Mouse (Mus musculus) T-helper 2 cell (primary cell): ENCODE measurements around the gene Tbc1d22a.

Experiments
- in situ Hi-C: fragments of 300-600 bp; cut with MboI, MseI; formaldehyde crosslinking; loops from one replicate; pipeline ENCODE4 v1.15.1; 2025; ENCODE audit warnings: high pct_unique_total_duplicates

Tbc1d22a gene

GRCm38 (mm10) chr15:86375262-86375661 lies 161.0 kb downstream of the Tbc1d22a start:
- in situ Hi-C loops = loop anchor here (5.0 kb wide), 1 partner anchor 42 kb away; no protein-coding TSS in a partner anchor

DNA sequence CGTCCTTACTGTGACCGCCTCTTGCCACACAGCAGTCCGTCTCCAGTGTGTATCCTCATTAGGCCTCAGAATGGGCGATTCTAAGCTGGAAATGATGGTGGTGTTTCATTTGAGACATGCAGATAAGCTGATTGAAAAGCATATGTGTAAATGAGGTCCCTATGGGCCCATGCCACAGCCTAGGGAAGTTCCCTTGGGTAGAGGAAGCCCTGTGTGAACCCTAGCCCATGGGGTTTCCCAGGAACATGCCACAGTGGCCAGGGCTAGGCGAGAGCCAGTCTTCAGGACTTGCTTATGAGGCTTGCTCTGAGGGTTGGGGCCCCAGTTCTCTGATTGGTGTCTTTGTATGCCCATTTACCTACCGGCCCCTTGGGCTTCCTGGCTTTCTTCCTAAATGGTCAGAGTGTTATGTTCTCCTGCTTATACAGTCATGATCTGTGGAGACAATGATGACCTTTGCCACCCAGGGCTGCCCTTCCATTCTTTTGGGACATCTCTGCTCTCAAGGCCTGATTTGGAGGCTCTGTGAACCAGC lies 161.7 kb downstream of the Tbc1d22a start:
- in situ Hi-C loops = loop anchor here (5.0 kb wide), 1 partner anchor 41 kb away; no protein-coding TSS in a partner anchor

DNA sequence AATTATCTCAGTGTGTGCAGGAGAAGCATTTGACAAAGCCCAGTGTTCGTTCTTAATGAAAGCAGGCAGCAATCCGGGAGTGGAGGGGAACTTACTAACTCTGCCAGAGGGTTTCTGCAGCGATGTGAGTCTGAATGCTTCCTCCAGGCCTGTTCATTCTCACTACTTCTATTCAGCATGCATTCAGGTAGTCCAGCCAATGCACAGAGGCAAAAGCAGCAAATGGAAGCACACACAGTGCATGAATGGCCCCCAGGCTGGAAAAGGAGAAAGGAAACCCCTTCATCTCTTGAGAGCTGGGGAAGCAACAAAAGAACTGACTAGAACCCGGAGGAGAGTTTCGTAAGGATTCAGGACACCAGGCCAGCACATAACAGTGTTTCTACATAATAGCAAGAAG lies 169.0 kb downstream of the Tbc1d22a start:
- in situ Hi-C loops = no loop called here

- in situ Hi-C loops = no loop called here
Measured at GRCm38 (mm10) chr15:86385436-86385835, 171.2 kb downstream of the Tbc1d22a start.

DNA sequence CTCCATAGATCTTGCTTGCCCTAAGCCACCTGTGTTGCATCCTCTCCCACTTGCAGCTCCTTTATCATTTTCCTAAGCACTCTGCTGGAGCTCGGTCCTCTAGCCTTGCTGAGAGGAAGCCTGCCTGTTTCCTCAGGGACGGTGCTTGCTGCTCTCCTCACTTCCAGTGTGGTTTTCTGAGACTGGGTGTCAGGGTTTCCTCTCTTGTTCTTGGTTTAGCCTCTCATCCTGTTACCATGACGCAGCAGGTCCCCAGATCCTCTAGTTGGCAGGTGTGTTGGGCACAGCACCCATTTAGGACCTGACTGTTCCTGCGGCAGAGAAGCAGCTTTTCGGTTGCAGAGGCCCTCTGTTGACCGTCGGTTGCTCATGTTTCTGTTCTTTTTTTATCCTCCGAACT lies 172.1 kb downstream of the Tbc1d22a start:
- in situ Hi-C loops = no loop called here

DNA sequence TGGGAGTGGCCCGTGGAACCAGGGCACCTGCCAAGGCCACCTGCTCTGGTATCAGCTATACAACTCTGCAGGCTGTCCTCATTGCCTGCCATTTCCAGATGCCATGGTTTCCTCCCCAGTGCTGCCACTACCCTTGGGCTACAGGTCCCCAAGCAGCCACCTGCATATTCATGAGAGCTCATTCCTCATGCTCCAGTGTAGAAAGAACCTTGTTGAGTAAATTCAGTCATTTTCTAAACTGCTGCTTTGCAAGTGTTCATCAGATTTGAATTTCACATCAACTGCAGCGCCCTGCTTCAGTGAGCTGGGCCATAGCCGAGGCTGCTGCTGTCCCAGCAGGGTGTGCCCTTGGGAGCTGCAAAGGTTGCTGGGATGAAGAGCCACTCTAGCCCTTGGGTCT lies 174.3 kb downstream of the Tbc1d22a start:
- in situ Hi-C loops = no loop called here

DNA sequence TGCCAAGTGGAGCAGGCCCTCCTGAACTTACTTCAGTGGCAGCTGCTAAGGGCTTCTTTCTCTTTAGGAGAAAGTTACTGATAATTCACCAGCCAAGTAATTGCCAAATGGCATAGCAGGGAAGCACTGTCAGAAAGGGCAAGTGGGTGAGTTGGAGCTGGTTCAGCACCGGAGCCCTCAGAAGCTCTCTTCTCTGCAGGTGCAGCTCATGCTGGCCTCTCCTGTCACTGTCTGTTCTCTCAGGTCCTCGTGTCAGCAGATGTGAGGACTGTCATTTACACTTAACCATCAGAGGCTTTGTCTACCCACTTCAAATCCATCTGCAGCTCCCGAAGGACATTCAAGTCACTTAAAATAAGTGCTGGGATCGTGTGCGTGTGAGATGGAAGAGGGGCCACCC lies 190.6 kb downstream of the Tbc1d22a start:
- in situ Hi-C loops = loop anchor here (10.0 kb wide), 1 partner anchor 150 kb away; no protein-coding TSS in a partner anchor

DNA sequence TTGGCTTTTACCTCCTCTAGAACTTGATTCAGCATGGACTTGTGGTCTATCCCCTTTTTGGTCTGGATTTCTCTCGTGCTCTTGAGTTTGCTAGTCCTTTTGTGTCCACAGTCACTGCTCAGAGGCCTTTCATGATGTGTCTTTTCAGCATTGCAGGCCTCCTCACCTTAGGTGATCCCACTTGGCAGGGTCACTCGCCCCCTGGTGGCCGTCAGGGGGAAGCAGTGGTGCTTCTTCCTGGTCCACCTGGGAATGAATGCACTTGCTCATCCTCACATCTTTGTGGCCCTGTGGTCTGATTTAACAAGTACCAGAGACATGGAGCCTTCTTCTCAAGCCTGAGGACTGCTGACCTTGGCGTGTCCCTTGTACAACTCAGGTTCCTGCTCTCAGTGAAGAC lies 191.3 kb downstream of the Tbc1d22a start:
- in situ Hi-C loops = loop anchor here (10.0 kb wide), 1 partner anchor 151 kb away; no protein-coding TSS in a partner anchor

- in situ Hi-C loops = loop anchor here (10.0 kb wide), 1 partner anchor 155 kb away; no protein-coding TSS in a partner anchor
Measured at GRCm38 (mm10) chr15:86409352-86409751, 195.1 kb downstream of the Tbc1d22a start.

DNA sequence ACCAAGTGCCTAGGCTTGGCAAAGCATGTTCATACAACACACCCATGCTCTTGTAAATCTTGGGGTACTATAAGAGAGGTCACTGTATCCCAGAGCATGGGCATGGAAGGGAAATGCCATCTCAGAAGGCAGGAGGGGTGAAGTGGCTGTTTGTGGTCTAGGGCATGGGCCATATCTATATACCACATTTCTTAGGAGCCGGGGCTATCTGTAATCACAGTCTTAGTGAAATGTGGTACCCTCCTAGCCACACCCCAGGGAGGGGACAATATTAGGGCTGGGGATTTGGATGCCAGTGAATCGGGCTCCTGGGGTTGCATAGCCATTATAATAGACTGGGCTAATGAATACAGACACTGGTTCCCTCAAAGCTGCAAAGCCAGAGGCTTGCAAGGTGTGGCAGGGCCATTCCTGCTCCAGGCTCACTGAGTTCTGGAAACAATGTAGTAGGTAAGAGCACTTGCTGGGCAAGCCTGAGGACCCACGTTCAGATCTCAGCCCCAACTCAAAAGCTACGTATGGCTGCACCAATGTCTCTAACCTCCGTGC lies 197.3 kb downstream of the Tbc1d22a start:
- in situ Hi-C loops = no loop called here

DNA sequence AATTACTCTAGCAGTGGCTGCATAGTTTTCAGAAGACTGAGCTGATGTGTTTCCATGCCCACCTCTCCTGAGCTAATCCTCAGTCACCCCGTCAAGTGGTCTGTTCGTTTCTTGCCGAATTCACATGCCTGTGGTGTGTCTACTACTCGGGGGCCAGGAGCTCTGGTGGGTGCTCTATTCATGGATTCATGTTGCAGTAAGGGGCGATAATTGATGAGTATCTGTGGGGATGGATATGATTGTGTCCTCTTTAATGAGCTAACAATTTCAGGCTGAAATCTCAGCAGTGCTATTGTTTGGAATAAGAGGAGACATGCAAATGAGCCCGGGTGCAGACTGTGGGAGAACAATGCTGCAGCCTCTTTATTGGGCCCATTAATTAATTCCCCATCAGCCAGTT lies 201.7 kb downstream of the Tbc1d22a start:
- in situ Hi-C loops = loop anchor here (5.0 kb wide), 1 partner anchor 39 kb away; no protein-coding TSS in a partner anchor

GRCm38 (mm10) chr15:86418436-86418835 lies 204.2 kb downstream of the Tbc1d22a start:
- in situ Hi-C loops = loop anchor here (5.0 kb wide), 1 partner anchor 41 kb away; no protein-coding TSS in a partner anchor

DNA sequence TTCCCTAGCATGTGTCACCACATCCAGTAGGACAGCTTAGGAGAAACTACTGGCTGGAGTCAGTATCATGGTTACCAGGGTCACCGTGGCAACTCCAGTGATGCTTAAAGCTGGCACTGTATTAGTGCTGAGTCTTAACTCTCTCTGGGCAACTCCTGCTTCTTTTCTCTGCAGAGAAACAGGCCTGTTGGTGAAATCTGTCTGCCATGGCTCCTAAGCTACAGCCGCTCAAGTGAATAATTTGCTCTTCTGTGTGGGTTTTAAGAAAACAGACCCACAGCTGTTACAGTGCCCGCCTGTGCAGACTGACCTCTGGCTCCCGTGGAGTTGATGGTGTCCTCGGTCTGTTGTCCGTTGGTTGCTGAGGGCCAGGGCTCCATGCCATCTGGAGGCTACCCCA lies 205.4 kb downstream of the Tbc1d22a start:
- in situ Hi-C loops = loop anchor here (5.0 kb wide), 1 partner anchor 42 kb away; no protein-coding TSS in a partner anchor

DNA sequence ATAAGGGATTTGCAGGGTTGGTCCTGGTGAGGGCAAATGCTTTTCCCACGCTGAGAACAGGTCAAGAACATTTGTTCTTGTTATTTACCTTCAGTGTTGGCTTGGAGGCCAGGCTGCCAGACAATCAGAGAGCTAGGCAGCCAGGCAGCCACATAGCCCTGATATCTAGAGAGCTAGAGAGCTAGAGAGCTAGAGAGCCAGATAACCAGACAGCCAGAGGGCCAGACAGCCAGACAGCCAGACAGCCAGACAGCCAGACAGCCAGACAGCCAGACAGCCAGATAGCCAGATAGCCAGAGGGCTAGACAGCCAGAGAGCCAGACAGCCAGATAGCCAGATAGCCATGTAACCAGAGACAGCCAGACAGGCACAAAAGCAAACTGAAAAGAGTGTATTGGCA lies 208.6 kb downstream of the Tbc1d22a start:
- in situ Hi-C loops = no loop called here

- in situ Hi-C loops = no loop called here
Measured at GRCm38 (mm10) chr15:86423884-86424283, 209.6 kb downstream of the Tbc1d22a start.

DNA sequence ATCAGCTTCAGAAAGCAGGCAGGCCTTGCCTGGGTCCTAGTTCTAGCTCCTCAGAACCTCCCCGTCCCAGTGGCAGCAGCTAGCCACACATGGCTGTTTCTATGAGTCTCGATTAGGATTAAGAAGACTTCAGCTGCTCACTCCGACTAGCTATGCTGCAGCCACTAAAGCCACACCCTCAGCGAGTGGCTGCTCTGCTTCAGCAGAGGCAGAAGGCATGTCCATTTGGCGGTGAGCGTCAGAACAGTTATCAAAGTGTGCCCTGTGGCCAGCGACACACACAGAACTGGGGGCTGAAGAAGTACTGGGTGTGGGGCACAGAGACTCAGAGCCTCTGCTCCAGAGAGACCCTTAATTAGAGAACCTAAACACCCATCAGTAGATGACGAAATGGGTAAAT lies 210.7 kb downstream of the Tbc1d22a start:
- in situ Hi-C loops = no loop called here

DNA sequence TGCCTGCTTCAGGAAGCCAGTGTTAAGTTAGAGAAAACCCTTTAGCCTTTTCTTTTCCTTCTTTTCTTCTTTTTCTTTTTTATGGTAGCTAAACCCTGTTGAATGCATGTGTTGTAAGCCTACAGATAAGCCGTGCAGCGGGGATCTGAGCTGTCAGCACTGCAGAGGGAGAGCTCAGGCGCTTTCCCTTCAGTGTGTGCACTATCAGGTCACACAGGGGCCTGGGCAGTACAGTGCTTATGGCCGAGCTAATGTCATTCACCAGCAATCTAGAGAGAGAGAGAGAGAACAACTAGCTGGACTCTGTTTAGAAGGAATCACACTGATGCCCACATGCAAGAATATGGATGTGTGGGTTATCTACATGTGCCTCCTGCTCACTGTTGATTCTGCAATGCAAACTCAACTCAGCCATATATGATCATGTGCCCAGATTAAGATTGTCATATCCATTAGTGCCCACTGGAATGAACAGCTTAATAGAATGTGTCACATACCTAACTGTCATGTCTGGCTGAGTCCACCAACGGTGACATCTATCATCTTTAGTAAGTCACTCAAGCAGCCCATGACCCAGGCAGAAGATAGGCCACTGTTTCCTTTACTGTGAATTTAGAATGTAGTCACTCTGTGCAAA lies 212.2 kb downstream of the Tbc1d22a start:
- in situ Hi-C loops = no loop called here

- in situ Hi-C loops = no loop called here
Measured at GRCm38 (mm10) chr15:86427439-86427838, 213.2 kb downstream of the Tbc1d22a start.

DNA sequence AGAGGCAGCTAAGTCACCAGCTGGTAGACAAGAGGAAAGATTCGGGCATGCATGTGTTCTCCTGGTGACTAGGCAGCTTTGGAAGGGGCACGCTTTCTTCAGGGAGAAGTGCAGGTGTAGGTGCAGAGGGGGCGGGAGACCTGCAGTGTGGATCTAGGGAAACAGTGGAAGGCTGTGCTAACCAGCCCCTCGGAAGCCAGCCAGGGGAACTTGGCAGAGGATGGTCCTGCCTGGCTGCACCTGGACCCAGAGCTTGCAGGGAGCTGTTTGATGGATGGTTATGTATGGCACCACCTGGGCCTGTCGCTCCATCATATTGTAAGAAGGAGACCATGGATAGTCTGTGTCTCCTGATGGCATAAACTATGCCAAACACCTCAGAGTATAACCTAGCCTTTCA lies 214.2 kb downstream of the Tbc1d22a start:
- in situ Hi-C loops = no loop called here

GRCm38 (mm10) chr15:86429766-86430335 lies 215.6 kb downstream of the Tbc1d22a start:
- in situ Hi-C loops = loop anchor here (10.0 kb wide), 1 partner anchor 585 kb away; no protein-coding TSS in a partner anchor

- in situ Hi-C loops = loop anchor here (10.0 kb wide), 1 partner anchor 583 kb away; no protein-coding TSS in a partner anchor
Measured at GRCm38 (mm10) chr15:86431539-86432080, 217.4 kb downstream of the Tbc1d22a start.

DNA sequence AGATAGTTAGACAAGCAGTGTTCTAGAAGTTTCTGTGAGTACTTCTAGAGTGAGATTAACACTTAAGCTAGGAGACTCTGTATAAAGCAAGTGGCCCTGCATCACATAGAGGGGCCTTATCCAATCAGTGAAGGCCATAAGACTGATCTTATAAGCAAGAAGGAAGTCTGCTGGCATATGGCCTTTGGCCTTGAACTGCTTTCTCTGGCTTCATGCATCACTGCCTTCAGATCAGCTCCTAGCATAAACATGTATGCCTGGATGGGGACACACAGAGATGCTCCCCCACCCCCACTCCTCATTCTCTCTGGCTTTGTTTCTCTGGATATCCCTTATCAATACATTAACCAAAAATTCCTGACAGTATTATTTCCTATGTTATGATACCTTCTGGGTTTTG lies 218.5 kb downstream of the Tbc1d22a start:
- in situ Hi-C loops = loop anchor here (10.0 kb wide), 1 partner anchor 582 kb away; no protein-coding TSS in a partner anchor
